Mouse (Mus musculus) limb, embryonic 11.5 days (tissue): Measurements from ENCODE around the gene Epx. TPM values are rescaled to one million over a fixed set of nuclear protein-coding genes. Genes with fewer than 3 reads are reported as not detected.

Experiments used
- ATAC-seq: fragments of 200-750 bp; cut with Nextera tagmentation; 2 replicates; pipeline ENCODE4 v1.8.0; 2017; ENCODE audit warnings: low read depth; ENCODE audit not compliant: insufficient number of reproducible peaks, low FRiP score, low TSS enrichment
- DNase-seq: peaks from one replicate; pipeline ENCODE4 v3.0.0-alpha.2; 2015; ENCODE audit warnings: low spot score
- H3K27ac ChIP-seq: fragments of 300-500 bp; sonication (generic); replicated peaks from 2 replicates; pipeline ENCODE4 v1.5.1; 2014; ENCODE audit warnings: low read depth, mild to moderate bottlenecking, low read length
- H3K27me3 ChIP-seq: fragments of 300-500 bp; sonication (generic); 2 replicates; pipeline ENCODE4 v1.6.1; 2014; ENCODE audit warnings: mild to moderate bottlenecking, low read length, mixed read lengths; ENCODE audit not compliant: control insufficient read depth, insufficient read depth
- H3K36me3 ChIP-seq: fragments of 300-500 bp; sonication (generic); 2 replicates; pipeline ENCODE4 v1.6.1; 2014; ENCODE audit warnings: mild to moderate bottlenecking, low read length, moderate library complexity, mixed read lengths; ENCODE audit not compliant: control insufficient read depth, insufficient read depth
- H3K4me1 ChIP-seq: fragments of 300-500 bp; sonication (generic); 2 replicates; pipeline ENCODE4 v1.6.1; 2014; ENCODE audit warnings: low read length, mixed read lengths; ENCODE audit not compliant: control insufficient read depth, insufficient read depth
- H3K4me2 ChIP-seq: fragments of 300-500 bp; sonication (generic); 2 replicates; pipeline ENCODE4 v1.6.1; 2014; ENCODE audit warnings: low read depth, mild to moderate bottlenecking, moderate library complexity; ENCODE audit not compliant: severe bottlenecking
- H3K4me3 ChIP-seq: fragments of 300-500 bp; sonication (generic); 2 replicates; pipeline ENCODE4 v1.5.1; 2014; ENCODE audit warnings: low read depth, low read length
- H3K9ac ChIP-seq: fragments of 300-500 bp; sonication (generic); 2 replicates; pipeline ENCODE4 v1.6.1; 2014; ENCODE audit warnings: mild to moderate bottlenecking, low read length
- H3K9me3 ChIP-seq: fragments of 300-500 bp; sonication (generic); 2 replicates; pipeline ENCODE4 v1.6.1; 2016; ENCODE audit warnings: low read length; ENCODE audit not compliant: control insufficient read depth
- WGBS: fragments of 180-500 bp; shearing (Covaris S2); extraction: QIAGEN DNeasy Blood & Tissue Kit; methylation state at CpG from one replicate; pipeline ENCODE4 v1.1.7; 2014; 5-methylcytosine and 5-hydroxymethylcytosine counted together
- polyA plus RNA-seq: library from polyadenylated mRNA; unstranded; fragments of >200 nt; fragmentation: Nextera tagmentation; extraction: Ambion mirVana; gene quantifications from 2 replicates; pipeline ENCODE4 v1.2.1, GENCODE M21; 2014

The Epx gene
- polyA plus RNA-seq, 1 experiment from 2014 or later = 0.08 TPM

- 40% methylated on average over 8 of the region's 8 CpGs for WGBS
- Histone ChIP-seq H3K9ac (peak overlapping the region; percentile 60), H3K27me3 (no peaks in the 10 kb centered on the region), H3K4me2 (peak overlapping the region; percentile 66), H3K4me1 (peaks cover 4% of the 10 kb centered on the region; the same call in 1 of the 2 replicates), H3K9me3 (no peaks in the 10 kb centered on the region), H3K27ac (0 out of 2 replicates have a peak overlapping the region, but pooled peaks have one; percentile 45), H3K36me3 (no peaks in the 10 kb centered on the region), H3K4me3 (peak overlapping the region; percentile 59)
- ATAC-seq = no peak
- DNase-seq = peak; percentile 24
Measured at GRCm38 (mm10) chr11:87853597-87853954, 21.8 kb downstream of the Epx start.

DNA sequence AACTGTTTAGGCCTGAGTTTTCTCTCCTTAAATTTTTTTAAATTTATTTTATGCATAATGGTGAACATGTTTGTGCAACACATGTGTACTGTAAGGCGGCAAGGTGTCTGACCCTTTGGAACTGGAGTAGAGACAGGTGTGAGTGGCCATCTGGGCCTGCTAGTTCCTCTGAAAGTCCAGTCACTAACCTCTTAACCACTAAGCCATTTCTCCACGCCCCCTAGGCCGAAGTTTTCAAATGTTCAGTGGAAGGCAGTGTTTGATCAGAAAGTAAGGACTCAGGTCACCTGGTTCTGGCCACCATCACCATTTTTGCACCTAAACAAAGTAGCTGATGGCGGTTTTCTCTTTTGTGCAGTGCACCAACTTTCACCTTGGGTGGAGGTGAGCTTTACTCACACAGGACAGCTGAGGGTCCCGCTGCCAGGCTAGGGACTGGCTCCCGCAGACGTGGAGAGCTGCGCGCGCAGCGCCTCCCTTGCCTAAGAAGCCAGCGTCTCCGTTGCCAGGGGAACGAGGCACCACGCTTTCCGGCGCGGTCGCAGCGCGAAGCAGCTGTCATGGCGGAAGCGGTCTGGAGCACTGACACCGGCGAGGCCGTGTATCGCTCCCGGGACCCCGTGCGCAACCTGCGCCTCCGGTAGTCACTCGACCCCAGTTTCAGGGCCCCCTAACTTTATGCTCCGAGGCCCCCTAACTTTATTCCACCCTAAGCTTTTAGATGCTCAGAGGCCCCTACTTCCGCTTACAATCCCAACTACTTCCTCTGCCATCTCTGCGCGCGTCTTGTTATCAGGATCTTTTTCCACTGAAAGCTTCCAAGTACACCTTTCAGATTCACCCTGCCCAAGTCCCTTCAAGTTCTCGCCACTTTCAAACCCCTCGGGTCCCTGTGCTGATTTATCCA lies 22.4 kb downstream of the Epx start, which contains the start of gene Mks1:
Gene Mks1, plus strand, starts transcription at position 526 of the 907 bp plus-strand sequence.
- Histone ChIP-seq H3K27ac (0 out of 2 replicates have a peak within 1 kb of the TSS, but pooled peaks have one; percentile 45), H3K4me3 (peak within 1 kb of the TSS; percentile 59), H3K36me3 (no peaks in the 10 kb centered on the region), H3K9ac (peak within 1 kb of the TSS; percentile 60), H3K4me2 (peak within 1 kb of the TSS; percentile 66), H3K4me1 (peaks cover 4% of the 10 kb centered on the region; the same call in 1 of the 2 replicates), H3K27me3 (no peaks in the 10 kb centered on the region), H3K9me3 (no peaks in the 10 kb centered on the region)
- ATAC-seq = peak; percentile 84
- WGBS = 5% methylated on average over 40 of the region's 40 CpGs
- DNase-seq = peak; percentile 94

- DNase-seq (no peak), ATAC-seq (no peak)
- WGBS = 77% methylated on average over 6 of the region's 6 CpGs
- no peak overlapping the region for H3K4me2 ChIP-seq
- H3K27ac ChIP-seq = no peak overlapping the region
- no peaks in the 10 kb centered on the region for H3K36me3 ChIP-seq
- no peaks in the 10 kb centered on the region for H3K27me3 ChIP-seq
- no peak overlapping the region for H3K9ac ChIP-seq
- H3K4me1 ChIP-seq = no peaks in the 10 kb centered on the region
- no peak overlapping the region for H3K4me3 ChIP-seq
- no peaks in the 10 kb centered on the region for H3K9me3 ChIP-seq
Measured at GRCm38 (mm10) chr11:87847884-87848283, 27.5 kb downstream of the Epx start.

- Histone ChIP-seq H3K27me3 (no peaks in the 10 kb centered on the region), H3K9me3 (no peaks in the 10 kb centered on the region), H3K4me3 (no peak overlapping the region), H3K27ac (no peak overlapping the region), H3K4me1 (no peaks in the 10 kb centered on the region), H3K36me3 (no peaks in the 10 kb centered on the region), H3K9ac (no peak overlapping the region), H3K4me2 (no peak overlapping the region)
- no peak for DNase-seq
- ATAC-seq = no peak
- 86% methylated on average over 12 of the region's 12 CpGs for whole genome bisulfite sequencing
Measured at GRCm38 (mm10) chr11:87846968-87847600, 28.3 kb downstream of the Epx start.

DNA sequence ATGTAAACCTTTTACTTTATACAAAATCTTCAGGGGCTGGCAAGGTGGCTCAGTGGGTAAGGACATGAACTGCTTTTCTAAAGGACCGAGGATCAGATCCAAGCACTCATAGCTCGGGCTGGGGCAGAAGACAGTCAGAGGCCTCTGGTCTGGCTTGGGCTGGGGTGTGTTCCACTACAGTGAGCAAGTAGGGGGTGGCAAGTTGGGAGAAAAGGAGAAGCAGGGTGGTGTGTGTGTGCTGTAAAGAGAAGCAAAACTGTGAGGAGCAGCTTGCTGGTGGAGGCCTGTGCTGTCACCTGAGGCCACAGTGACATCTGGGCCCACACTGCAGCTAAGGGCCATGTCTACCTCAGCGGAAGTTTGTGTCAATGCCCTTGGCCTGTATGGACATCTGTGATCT lies 33.9 kb downstream of the Epx start:
- DNase-seq (no peak), ATAC-seq (no peak)
- H3K27ac ChIP-seq = no peak overlapping the region
- no peak overlapping the region for H3K4me2 ChIP-seq
- H3K9me3 ChIP-seq = no peaks in the 10 kb centered on the region
- H3K4me1 ChIP-seq = no peaks in the 10 kb centered on the region
- no peaks in the 10 kb centered on the region for H3K36me3 ChIP-seq
- 84% methylated on average over 3 of the region's 3 CpGs for WGBS
- H3K4me3 ChIP-seq = no peak overlapping the region
- H3K9ac ChIP-seq = no peak overlapping the region
- no peaks in the 10 kb centered on the region for H3K27me3 ChIP-seq

DNA sequence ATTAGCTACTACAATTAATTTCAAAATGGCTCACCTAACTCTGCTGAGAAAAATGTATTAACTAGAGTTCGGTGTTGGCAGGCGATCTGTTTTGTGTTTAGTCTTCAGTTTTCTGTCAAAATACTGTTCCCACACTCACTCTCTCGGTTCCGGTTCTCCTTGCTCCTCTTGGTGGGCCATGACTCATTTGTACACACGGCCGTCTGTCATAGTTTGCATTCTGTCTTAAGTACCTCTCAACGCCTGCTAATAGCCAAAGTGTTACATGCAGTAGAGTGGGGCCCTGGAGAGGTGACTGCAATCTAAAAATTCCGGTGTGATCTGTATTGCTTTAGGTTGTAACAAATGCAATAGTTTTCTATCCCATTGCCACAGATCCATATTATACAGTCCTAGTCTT lies 34.7 kb downstream of the Epx start:
- DNase-seq (no peak), ATAC-seq (no peak)
- no peak overlapping the region for H3K9ac ChIP-seq
- no peak overlapping the region for H3K27ac ChIP-seq
- WGBS = 81% methylated on average over 8 of the region's 8 CpGs
- no peaks in the 10 kb centered on the region for H3K4me1 ChIP-seq
- H3K9me3 ChIP-seq = no peaks in the 10 kb centered on the region
- H3K36me3 ChIP-seq = no peaks in the 10 kb centered on the region
- H3K4me3 ChIP-seq = no peak overlapping the region
- H3K27me3 ChIP-seq = no peaks in the 10 kb centered on the region
- H3K4me2 ChIP-seq = no peak overlapping the region

GRCm38 (mm10) chr11:87828239-87828900 lies 47.0 kb downstream of the Epx start, which contains the start of gene Lpo:
TSS of gene Lpo (minus strand) at chr11:87828289.
- H3K27ac ChIP-seq = no peak within 1 kb of the TSS
- H3K9me3 ChIP-seq = no peaks in the 10 kb centered on the region
- H3K4me2 ChIP-seq = no peak within 1 kb of the TSS
- no peaks in the 10 kb centered on the region for H3K27me3 ChIP-seq
- no peak within 1 kb of the TSS for H3K4me3 ChIP-seq
- H3K9ac ChIP-seq = no peak within 1 kb of the TSS
- DNase-seq (no peak), ATAC-seq (no peak)
- H3K36me3 ChIP-seq = no peaks in the 10 kb centered on the region
- H3K4me1 ChIP-seq = no peaks in the 10 kb centered on the region
- 78% methylated on average over 10 of the region's 10 CpGs for WGBS

DNA sequence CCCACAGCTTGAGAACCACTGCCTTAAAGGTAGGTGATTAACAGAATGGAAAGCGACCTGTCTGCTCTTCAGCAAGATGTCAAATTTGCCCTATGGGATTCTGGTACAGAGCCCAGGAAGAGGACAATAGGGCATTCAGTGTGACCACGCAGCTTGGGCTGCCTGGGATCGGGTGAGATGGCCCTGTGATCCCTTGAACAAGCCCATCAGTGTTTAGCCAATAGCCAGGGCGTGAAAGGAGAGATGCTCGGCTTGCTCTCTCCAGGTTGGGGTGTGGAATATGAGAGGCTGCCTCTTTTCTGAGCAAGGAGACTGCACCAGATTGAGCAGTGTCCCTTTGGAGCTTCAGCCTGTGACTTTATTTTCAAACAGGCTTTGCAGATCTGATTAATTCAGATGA lies 53.8 kb downstream of the Epx start:
- Histone ChIP-seq H3K9ac (no peak overlapping the region), H3K4me3 (no peak overlapping the region), H3K4me1 (peaks cover 5% of the 10 kb centered on the region), H3K36me3 (no peaks in the 10 kb centered on the region), H3K27ac (no peak overlapping the region), H3K9me3 (no peaks in the 10 kb centered on the region), H3K4me2 (no peak overlapping the region), H3K27me3 (no peaks in the 10 kb centered on the region)
- DNase-seq (no peak), ATAC-seq (no peak)
- WGBS = 68% methylated on average over 5 of the region's 5 CpGs
